Mouse (Mus musculus): Measurements from ENCODE around the gene Ctdsp2.
A peak's percentile ranks its signal among the peaks of the same experiment; 100 is the strongest.

GRCm38 (mm10) chr10:126952375-126952774 lies 26.1 kb upstream of the Ctdsp2 start:
- TF ChIP-seq CTCF (conservative IDR thresholded peaks at IDR 0.05; ENCODE audit: insufficient read depth, insufficient read length, low read depth, low read length): 0 out of 2 replicates have a peak, but pooled peaks have one; percentile 8
- TF ChIP-seq POLR2A (IDR thresholded peaks at IDR 0.05; ENCODE audit: low read depth, low read length): no peak
